Mouse (Mus musculus): ENCODE results near the gene Birc6.

- TF ChIP-seq CTCF (IDR thresholded peaks at IDR 0.05; ENCODE audit: low read depth) (no peak), EP300 (IDR thresholded peaks at IDR 0.05; ENCODE audit: low read depth) (no peak)
Measured at GRCm38 (mm10) chr17:74577173-74577572, 49.1 kb downstream of the Birc6 start.
